Mouse (Mus musculus): ENCODE results near the gene Slc1a5. TPM values are rescaled to one million over a fixed set of nuclear protein-coding genes. Genes with fewer than 3 reads are reported as not detected.

Gene Slc1a5
- polyA plus RNA-seq, 1 experiment from 2014 or later, result 50.8 TPM

DNA sequence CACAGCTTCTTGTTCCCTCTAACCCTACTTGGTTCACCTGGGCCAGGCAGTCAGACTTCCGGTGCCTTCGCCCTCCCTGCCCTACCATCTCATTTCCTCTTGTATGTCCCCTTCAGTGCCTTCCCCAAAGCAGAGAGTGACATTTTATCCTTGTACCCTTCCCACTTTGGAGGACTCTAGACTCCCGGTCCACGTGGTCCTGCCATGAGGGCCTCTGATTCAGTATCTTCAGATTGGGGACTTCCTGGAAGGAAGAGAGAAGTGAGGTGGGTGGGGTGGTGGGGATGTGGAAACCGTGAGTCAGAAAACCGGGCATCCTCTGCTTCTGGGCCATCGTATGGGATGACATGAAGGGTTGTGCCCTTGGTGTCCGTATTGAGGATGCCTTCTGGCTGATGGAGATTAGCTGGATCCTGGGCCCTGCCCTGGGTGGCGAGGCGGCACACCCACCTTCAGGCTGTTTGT is 2.1 kb downstream of the Slc1a5 start:
- H3K4me1 ChIP-seq (replicated peaks), result peaks cover 41% of the 10 kb centered on the region
- H3K9me3 ChIP-seq (replicated peaks), result no peaks in the 10 kb centered on the region
- no peaks in the 10 kb centered on the region for H3K27me3 ChIP-seq (replicated peaks)
- ATAC-seq (ENCODE audit: insufficient number of reproducible peaks, low FRiP score), result peak; percentile 70
- peak overlapping the region; percentile 52 for H3K27ac ChIP-seq (ENCODE audit: poor library complexity, severe bottlenecking)
- H3K9ac ChIP-seq, result peak overlapping the region; percentile 87
- H3K36me3 ChIP-seq, result peaks cover 16% of the 10 kb centered on the region
- H3K4me3 ChIP-seq, result peak overlapping the region; percentile 77
- 36% methylated on average over 10 of the region's 10 CpGs for WGBS
- peak overlapping the region; percentile 95 for H3K4me2 ChIP-seq

DNA sequence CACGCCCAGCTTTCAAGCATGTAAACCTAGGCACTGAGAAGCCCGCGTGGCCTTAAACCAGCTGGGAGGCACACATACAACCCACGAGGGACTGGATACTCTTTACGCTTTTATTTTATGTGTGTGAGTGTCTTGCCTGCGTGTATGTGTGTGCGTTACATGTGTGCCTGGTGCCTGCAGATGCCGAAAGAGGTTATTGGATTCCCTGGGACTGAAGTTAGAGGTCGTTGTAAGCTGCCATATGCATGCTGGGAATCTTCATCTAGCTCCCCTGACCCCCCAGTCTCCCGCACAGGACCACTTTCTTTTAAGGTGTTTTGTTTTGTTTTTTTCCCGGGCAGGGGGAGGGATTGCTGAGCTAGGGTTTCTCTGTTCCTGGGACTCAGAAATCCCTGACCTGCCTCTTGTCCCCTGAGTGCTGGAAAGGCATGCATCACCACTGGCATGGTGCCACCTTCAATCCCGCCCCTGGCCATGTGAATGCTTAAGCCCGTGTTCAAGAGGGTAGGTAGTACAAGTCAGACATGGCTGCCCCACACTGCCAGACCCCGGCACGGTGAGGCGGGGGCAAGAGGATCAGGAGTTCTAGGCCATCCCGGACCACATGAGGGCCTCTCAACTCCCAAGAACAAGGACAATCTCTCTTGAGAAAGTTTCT is 2.7 kb downstream of the Slc1a5 start:
- peaks cover 20% of the 10 kb centered on the region for H3K36me3 ChIP-seq
- peak overlapping the region; percentile 52 for H3K27ac ChIP-seq (ENCODE audit: poor library complexity, severe bottlenecking)
- H3K9me3 ChIP-seq (replicated peaks), result no peaks in the 10 kb centered on the region
- H3K9ac ChIP-seq, result peak overlapping the region; percentile 87
- H3K4me2 ChIP-seq, result peak overlapping the region; percentile 95
- 50% methylated on average over 17 of the region's 17 CpGs for WGBS
- peak overlapping the region; percentile 77 for H3K4me3 ChIP-seq
- peaks cover 41% of the 10 kb centered on the region for H3K4me1 ChIP-seq (replicated peaks)
- no peaks in the 10 kb centered on the region for H3K27me3 ChIP-seq (replicated peaks)
- no peak for ATAC-seq (ENCODE audit: insufficient number of reproducible peaks, low FRiP score)

DNA sequence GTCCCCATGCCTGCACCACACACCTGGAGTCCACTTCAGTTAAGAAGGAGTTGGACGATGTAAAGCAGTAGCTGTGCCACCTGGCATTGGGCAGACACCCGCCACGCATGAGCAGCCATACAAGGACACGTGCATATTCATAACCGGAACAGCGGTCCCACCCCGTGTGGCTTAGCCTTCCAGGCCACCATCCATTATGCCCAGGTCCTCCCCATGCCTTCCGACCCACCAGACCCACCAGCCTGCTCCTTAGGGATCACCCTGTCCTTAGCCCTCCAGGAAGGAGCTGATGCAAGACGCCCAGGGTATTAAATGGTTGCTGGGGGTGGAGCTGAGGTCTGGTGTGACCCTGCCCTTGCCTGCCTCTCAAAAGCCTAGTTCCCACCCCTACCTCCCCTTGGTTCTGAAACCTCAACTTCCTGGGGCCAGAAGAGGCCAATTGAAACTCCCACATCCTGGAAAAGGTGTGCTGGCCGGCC is 3.4 kb downstream of the Slc1a5 start:
- 73% methylated on average over 10 of the region's 10 CpGs for WGBS
- Histone ChIP-seq H3K4me1 (replicated peaks) (peaks cover 41% of the 10 kb centered on the region), H3K9ac (0 out of 2 replicates have a peak overlapping the region, but pooled peaks have one; percentile 87)

DNA sequence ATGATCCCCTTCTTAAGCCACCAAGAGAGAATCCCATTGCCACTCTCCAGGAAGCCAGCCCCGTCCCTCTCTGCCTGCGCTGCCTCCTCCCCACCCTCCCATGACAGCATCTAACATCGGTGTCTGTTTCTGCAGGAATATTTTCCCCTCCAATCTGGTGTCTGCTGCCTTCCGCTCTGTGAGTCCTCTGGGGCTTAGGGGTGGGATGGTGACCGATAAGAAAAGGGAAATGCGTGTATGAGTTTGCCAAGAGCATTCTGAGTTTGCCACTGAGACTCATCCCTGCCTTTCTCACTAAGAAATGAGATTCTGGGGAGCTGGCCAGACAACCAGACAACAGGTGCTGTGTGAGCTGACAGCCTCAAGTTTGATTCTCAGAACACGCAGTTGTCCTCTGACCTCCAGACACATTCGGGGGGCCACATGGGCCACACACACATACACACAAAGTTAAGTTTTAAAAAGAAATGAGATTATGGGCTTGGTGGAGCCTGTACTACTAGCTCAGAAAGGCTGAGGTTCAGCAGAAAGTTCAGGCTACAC is 4.5 kb downstream of the Slc1a5 start:
- Histone ChIP-seq H3K4me1 (replicated peaks) (peaks cover 33% of the 10 kb centered on the region), H3K9ac (no peak overlapping the region), H3K27me3 (replicated peaks) (no peaks in the 10 kb centered on the region), H3K36me3 (peaks cover 30% of the 10 kb centered on the region), H3K27ac (ENCODE audit: poor library complexity, severe bottlenecking) (no peak overlapping the region), H3K4me3 (no peak overlapping the region), H3K4me2 (no peak overlapping the region), H3K9me3 (replicated peaks) (no peaks in the 10 kb centered on the region)
- no peak for ATAC-seq (ENCODE audit: insufficient number of reproducible peaks, low FRiP score)
- WGBS, result 72% methylated on average over 8 of the region's 8 CpGs

More for the DNA sequence above, 3.4 kb downstream of the Slc1a5 start:
- Histone ChIP-seq H3K27me3 (replicated peaks) (no peaks in the 10 kb centered on the region), H3K9me3 (replicated peaks) (no peaks in the 10 kb centered on the region), H3K4me3 (peak overlapping the region; percentile 77), H3K4me2 (peak overlapping the region; percentile 95), H3K36me3 (peaks cover 24% of the 10 kb centered on the region), H3K27ac (ENCODE audit: poor library complexity, severe bottlenecking) (no peak overlapping the region)
- no peak for ATAC-seq (ENCODE audit: insufficient number of reproducible peaks, low FRiP score)

DNA sequence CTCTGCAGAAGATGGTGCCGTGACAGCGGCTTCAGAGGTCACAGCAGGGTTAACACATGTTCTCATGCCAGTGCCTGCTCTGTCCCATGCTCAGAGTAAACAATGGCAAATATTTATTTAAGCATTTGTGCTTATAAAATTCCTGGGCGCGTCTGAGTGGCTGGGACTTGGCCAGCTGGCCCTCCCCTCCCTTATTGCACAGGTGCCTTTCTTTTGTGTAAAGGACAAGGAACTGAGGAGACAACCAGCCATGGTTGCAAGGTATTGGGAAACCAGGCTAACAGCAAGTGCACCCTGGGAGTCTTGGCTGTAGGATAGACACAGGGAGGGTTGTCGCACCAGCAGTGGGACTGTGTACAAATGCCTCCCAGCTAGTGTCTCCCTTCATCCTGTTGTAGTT is 11.2 kb downstream of the Slc1a5 start:
- Histone ChIP-seq H3K9ac (no peak overlapping the region), H3K4me3 (no peak overlapping the region), H3K4me2 (no peak overlapping the region), H3K4me1 (replicated peaks) (peaks cover 18% of the 10 kb centered on the region), H3K27ac (ENCODE audit: poor library complexity, severe bottlenecking) (0 out of 2 replicates have a peak overlapping the region, but pooled peaks have one; percentile 35), H3K9me3 (replicated peaks) (no peaks in the 10 kb centered on the region), H3K36me3 (peaks cover 54% of the 10 kb centered on the region), H3K27me3 (replicated peaks) (no peaks in the 10 kb centered on the region)
- WGBS, result 81% methylated on average over 5 of the region's 5 CpGs
- ATAC-seq (ENCODE audit: insufficient number of reproducible peaks, low FRiP score), result no peak

DNA sequence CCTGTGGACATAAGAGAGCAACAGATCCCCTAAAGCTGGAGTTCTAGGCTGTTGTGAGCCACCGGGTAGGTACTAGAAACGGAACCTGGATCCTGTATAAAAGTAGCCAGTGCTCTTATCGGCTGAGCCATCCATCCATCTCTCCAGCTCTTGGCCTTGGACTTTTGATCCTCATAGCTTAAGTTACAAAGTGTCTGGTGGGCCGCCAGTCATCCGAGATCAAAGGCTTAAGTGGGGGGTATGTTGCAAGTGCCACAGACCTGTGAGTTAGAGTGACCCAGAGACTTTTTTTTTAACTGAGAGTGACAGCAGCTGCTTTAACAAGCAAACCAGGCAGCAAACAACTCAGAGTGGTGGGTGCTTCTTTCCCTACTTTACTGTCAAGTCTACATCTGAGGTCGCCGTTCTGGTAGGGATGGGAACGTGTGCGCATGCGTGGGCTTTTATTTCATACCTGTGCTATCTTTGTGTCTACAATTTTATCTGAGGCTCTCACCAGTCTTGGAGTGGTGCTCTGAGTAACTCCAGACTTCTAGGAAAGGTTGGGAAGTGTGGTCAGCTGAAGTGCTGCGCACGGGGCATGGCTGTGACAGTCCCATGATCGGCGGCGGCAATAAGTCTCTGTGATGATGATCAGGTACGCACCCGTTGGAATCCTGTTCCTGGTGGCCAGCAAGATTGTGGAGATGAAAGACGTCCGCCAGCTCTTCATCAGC is 12.0 kb downstream of the Slc1a5 start:
- WGBS, result 49% methylated on average over 19 of the region's 19 CpGs
- H3K27ac ChIP-seq (ENCODE audit: poor library complexity, severe bottlenecking), result peak overlapping the region; percentile 35
- no peaks in the 10 kb centered on the region for H3K9me3 ChIP-seq (replicated peaks)
- 0 out of 2 replicates have a peak, but pooled peaks have one; percentile 18 for ATAC-seq (ENCODE audit: insufficient number of reproducible peaks, low FRiP score)
- H3K27me3 ChIP-seq (replicated peaks), result no peaks in the 10 kb centered on the region
- peak overlapping the region; percentile 13; the same call in 1 of the 2 replicates for H3K9ac ChIP-seq
- H3K4me3 ChIP-seq, result peak overlapping the region; percentile 25
- peaks cover 55% of the 10 kb centered on the region for H3K36me3 ChIP-seq
- H3K4me2 ChIP-seq, result peak overlapping the region; percentile 53
- peaks cover 18% of the 10 kb centered on the region for H3K4me1 ChIP-seq (replicated peaks)

- Histone ChIP-seq H3K4me3 (no peak overlapping the region), H3K27me3 (replicated peaks) (no peaks in the 10 kb centered on the region), H3K36me3 (peaks cover 54% of the 10 kb centered on the region), H3K9me3 (replicated peaks) (no peaks in the 10 kb centered on the region), H3K9ac (no peak overlapping the region), H3K4me1 (replicated peaks) (peaks cover 18% of the 10 kb centered on the region), H3K4me2 (no peak overlapping the region), H3K27ac (ENCODE audit: poor library complexity, severe bottlenecking) (no peak overlapping the region)
- ATAC-seq (ENCODE audit: insufficient number of reproducible peaks, low FRiP score), result no peak
- WGBS, result 91% methylated on average over 5 of the region's 5 CpGs
Observed at GRCm38 (mm10) chr7:16794886-16795285, 13.7 kb downstream of the Slc1a5 start.

DNA sequence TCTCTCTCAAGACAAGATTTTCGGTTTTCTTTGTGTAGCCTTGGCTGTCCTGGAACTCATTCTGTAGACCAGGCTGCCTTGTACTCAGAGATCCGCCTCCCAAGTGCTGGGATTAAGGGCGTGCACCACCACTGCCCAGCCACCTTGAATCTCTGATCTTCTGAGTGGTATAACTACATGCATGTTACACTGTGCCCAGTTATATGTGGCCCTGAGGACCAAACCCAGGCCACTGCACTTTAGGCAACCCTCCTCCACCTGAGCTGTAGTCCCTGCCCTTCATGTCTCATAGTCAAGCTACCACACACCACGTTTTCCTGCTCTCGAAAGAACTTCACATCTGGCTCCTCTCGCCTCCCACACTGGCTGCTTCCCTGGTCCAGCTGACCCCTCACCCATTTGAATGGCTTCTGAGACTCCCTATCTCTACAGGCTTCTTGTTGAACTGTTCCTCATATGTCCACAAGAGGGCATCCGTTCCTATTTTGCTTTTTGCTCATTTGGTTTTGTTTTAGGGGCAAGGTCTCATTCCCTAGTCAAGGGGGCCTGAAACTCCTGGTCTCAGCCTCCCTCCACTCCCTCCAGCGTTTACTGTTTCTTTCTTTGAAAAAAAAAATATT is 23.4 kb downstream of the Slc1a5 start:
- H3K4me3 ChIP-seq, result no peak overlapping the region
- H3K9ac ChIP-seq, result no peak overlapping the region
- H3K4me2 ChIP-seq, result no peak overlapping the region
- no peaks in the 10 kb centered on the region for H3K27me3 ChIP-seq (replicated peaks)
- ATAC-seq (ENCODE audit: insufficient number of reproducible peaks, low FRiP score), result 0 out of 2 replicates have a peak, but pooled peaks have one; percentile 39
- no peaks in the 10 kb centered on the region for H3K9me3 ChIP-seq (replicated peaks)
- peaks cover 30% of the 10 kb centered on the region for H3K36me3 ChIP-seq
- no peaks in the 10 kb centered on the region; the same call in 1 of the 2 replicates for H3K4me1 ChIP-seq (replicated peaks)
- H3K27ac ChIP-seq (ENCODE audit: poor library complexity, severe bottlenecking), result no peak overlapping the region
- 32% methylated on average over 8 of the region's 8 CpGs for WGBS

DNA sequence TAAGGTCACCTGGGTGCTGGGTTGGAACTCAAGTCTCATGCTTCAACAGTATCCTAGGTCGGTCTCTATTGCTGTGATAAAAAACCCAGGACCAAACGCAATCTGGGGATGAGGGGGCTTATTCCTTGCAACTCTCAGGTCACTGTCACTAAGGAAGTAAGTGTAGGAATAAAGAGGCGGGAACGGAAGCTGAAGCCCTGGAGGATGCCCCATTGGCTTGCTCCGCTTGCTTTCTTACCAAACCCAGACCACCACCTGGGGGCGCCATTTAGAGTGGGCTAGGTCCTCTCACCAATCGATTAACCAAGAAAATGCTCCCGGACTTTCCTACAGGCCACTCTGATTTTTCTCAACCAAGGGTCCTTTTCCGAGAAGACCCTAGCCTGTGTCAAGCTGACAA is 26.8 kb downstream of the Slc1a5 start:
- H3K4me3 ChIP-seq, result no peak overlapping the region
- H3K9me3 ChIP-seq (replicated peaks), result no peaks in the 10 kb centered on the region
- H3K36me3 ChIP-seq, result peaks cover 42% of the 10 kb centered on the region
- no peak overlapping the region for H3K4me2 ChIP-seq
- H3K27ac ChIP-seq (ENCODE audit: poor library complexity, severe bottlenecking), result no peak overlapping the region
- H3K4me1 ChIP-seq (replicated peaks), result peaks cover 17% of the 10 kb centered on the region
- H3K9ac ChIP-seq, result no peak overlapping the region
- 85% methylated on average over 9 of the region's 9 CpGs for WGBS
- peaks cover 29% of the 10 kb centered on the region for H3K27me3 ChIP-seq (replicated peaks)
- ATAC-seq (ENCODE audit: insufficient number of reproducible peaks, low FRiP score), result no peak

DNA sequence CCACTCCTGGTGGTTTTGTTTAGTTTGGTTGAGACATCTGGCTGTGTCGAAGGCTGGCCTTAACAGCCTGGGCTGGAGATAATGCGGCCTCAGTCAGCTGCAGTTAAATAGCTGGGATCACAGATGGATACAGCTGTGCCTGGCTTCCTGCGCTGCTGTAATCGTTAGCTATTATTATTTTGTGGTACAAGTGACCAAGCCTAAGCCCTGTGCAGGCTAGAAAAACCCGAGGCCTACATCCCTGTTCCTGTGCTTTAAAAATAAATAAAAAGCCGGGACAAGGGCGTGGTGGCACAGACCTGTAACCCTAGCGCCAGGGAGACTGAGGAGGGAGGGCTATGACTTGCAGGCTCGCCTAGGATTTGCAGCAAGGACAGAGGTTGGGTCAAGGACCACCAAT is 27.5 kb downstream of the Slc1a5 start:
- Histone ChIP-seq H3K9me3 (replicated peaks) (no peaks in the 10 kb centered on the region), H3K27ac (ENCODE audit: poor library complexity, severe bottlenecking) (no peak overlapping the region), H3K36me3 (peaks cover 49% of the 10 kb centered on the region), H3K4me3 (no peak overlapping the region), H3K9ac (no peak overlapping the region), H3K27me3 (replicated peaks) (peaks cover 32% of the 10 kb centered on the region), H3K4me1 (replicated peaks) (peaks cover 17% of the 10 kb centered on the region), H3K4me2 (no peak overlapping the region)
- no peak for ATAC-seq (ENCODE audit: insufficient number of reproducible peaks, low FRiP score)
- WGBS, result 80% methylated on average over 9 of the region's 9 CpGs

GRCm38 (mm10) chr7:16809739-16810138 is 28.6 kb downstream of the Slc1a5 start:
- WGBS, result 23% methylated on average over 10 of the region's 10 CpGs
- H3K4me2 ChIP-seq, result no peak overlapping the region
- H3K36me3 ChIP-seq, result peaks cover 60% of the 10 kb centered on the region
- no peak overlapping the region for H3K9ac ChIP-seq
- no peak for ATAC-seq (ENCODE audit: insufficient number of reproducible peaks, low FRiP score)
- no peaks in the 10 kb centered on the region for H3K9me3 ChIP-seq (replicated peaks)
- peaks cover 32% of the 10 kb centered on the region for H3K27me3 ChIP-seq (replicated peaks)
- peaks cover 17% of the 10 kb centered on the region for H3K4me1 ChIP-seq (replicated peaks)
- no peak overlapping the region for H3K4me3 ChIP-seq
- no peak overlapping the region for H3K27ac ChIP-seq (ENCODE audit: poor library complexity, severe bottlenecking)

All from heart, embryonic 12.5 days (tissue).